Mouse (Mus musculus): ENCODE data around the gene Ercc8. TPM values are rescaled to one million over a fixed set of nuclear protein-coding genes. Genes with fewer than 3 reads are reported as not detected.

Gene Ercc8
- total and polyA plus RNA-seq, 3 experiments = 15.9 to 22.2 TPM; not detected in 1

- no peak for DNase-seq (ENCODE audit: low read depth, low spot score)
Measured at GRCm38 (mm10) chr13:108204857-108205256, 46.3 kb downstream of the Ercc8 start.

GRCm38 (mm10) chr13:108207447-108207846, 48.9 kb downstream of the Ercc8 start:
- no peaks in the 10 kb centered on the region for H3K9me3 ChIP-seq (replicated peaks; ENCODE audit: insufficient read depth, low read length)
- H3K27ac ChIP-seq (ENCODE audit: control insufficient read depth, low read depth, low read length) = no peak overlapping the region
- peaks cover 0 to 4% of the 10 kb centered on the region in 2 experiments; a peak in 2 of 4 replicates for H3K36me3 ChIP-seq (ENCODE audit: control insufficient read depth in 1 of 2, insufficient read depth in 2 of 2, low read length in 2 of 2)
- H3K4me3 ChIP-seq (ENCODE audit: control insufficient read depth in 1 of 2, insufficient read depth in 1 of 2, low read depth in 2 of 2, low read length in 2 of 2) = no peak overlapping the region
- no peaks in the 10 kb centered on the region for H3K79me2 ChIP-seq (ENCODE audit: control insufficient read depth, insufficient read depth, low read length, poor library complexity)
- peaks cover 4 to 8% of the 10 kb centered on the region in 2 experiments; a peak in 3 of 4 replicates for H3K4me1 ChIP-seq (ENCODE audit: control insufficient read depth in 1 of 2, insufficient read depth in 2 of 2, low read length in 2 of 2)
- no peak for DNase-seq (ENCODE audit: low read depth, low spot score)
- TF ChIP-seq TAL1 (IDR thresholded peaks at IDR 0.05; ENCODE audit: low read length) (no peak), MAFK (IDR thresholded peaks at IDR 0.05; ENCODE audit: borderline replicate concordance, low read depth, low read length) (no peak), SMC3 (IDR thresholded peaks at IDR 0.05; ENCODE audit: low read depth, low read length) (no peak), MAX (IDR thresholded peaks at IDR 0.05; ENCODE audit: low read length) (no peak), HCFC1 (IDR thresholded peaks at IDR 0.05; ENCODE audit: low read depth, low read length) (no peak), CHD2 (IDR thresholded peaks at IDR 0.05; ENCODE audit: low read length) (no peak), POLR2AphosphoS2 (IDR thresholded peaks at IDR 0.05; ENCODE audit: low read length) (no peak), POLR2A (IDR thresholded peaks at IDR 0.05; ENCODE audit: control insufficient read depth in 1 of 2, insufficient read depth in 1 of 2, low read depth in 1 of 2, low read length in 2 of 2, poor library complexity in 1 of 2) (no peak), NELFE (IDR thresholded peaks at IDR 0.05; ENCODE audit: low read depth, low read length) (no peak), MEF2A (IDR thresholded peaks at IDR 0.05; ENCODE audit: extremely low read depth, insufficient replicate concordance, low read depth, low read length, poor library complexity, severe bottlenecking) (no peak), EP300 (IDR thresholded peaks at IDR 0.05; ENCODE audit: low read depth in 1 of 2, low read length in 2 of 2) (no peak), USF1 (IDR thresholded peaks at IDR 0.05; ENCODE audit: low read depth, low read length) (no peak), TCF12 (IDR thresholded peaks at IDR 0.05; ENCODE audit: low read depth, low read length) (no peak)
- H3K9ac ChIP-seq (ENCODE audit: control insufficient read depth, low read depth, low read length, poor library complexity, severe bottlenecking) = no peak overlapping the region
- no peaks in the 10 kb centered on the region for H3K27me3 ChIP-seq (ENCODE audit: control insufficient read depth in 1 of 2, insufficient read depth in 2 of 2, low read length in 2 of 2)

More at GRCm38 (mm10) chr13:108204857-108205256, 46.3 kb downstream of the Ercc8 start:
- H3K9me3 ChIP-seq (replicated peaks; ENCODE audit: insufficient read depth, low read length) = no peaks in the 10 kb centered on the region
- no peak overlapping the region for H3K4me3 ChIP-seq (ENCODE audit: control insufficient read depth in 1 of 2, insufficient read depth in 1 of 2, low read depth in 2 of 2, low read length in 2 of 2)
- no peak overlapping the region for H3K9ac ChIP-seq (ENCODE audit: control insufficient read depth, low read depth, low read length, poor library complexity, severe bottlenecking)
- no peaks in the 10 kb centered on the region for H3K4me1 ChIP-seq (ENCODE audit: control insufficient read depth in 1 of 2, insufficient read depth in 2 of 2, low read length in 2 of 2)
- H3K27ac ChIP-seq (ENCODE audit: control insufficient read depth, low read depth, low read length) = no peak overlapping the region
- TF ChIP-seq JUND (IDR thresholded peaks at IDR 0.05; ENCODE audit: low read depth, low read length) (no peak), MYC (IDR thresholded peaks at IDR 0.05; ENCODE audit: low read depth, low read length) (no peak), USF1 (IDR thresholded peaks at IDR 0.05; ENCODE audit: low read depth, low read length) (no peak), GATA1 (IDR thresholded peaks at IDR 0.05; ENCODE audit: low read depth, low read length) (no peak), E2F4 (IDR thresholded peaks at IDR 0.05; ENCODE audit: borderline replicate concordance, low read depth, low read length) (no peak), CTCF (IDR thresholded peaks at IDR 0.05 in 2 of 3, conservative IDR thresholded peaks at IDR 0.05 in 1 of 3; ENCODE audit: control insufficient read depth in 1 of 3, insufficient read depth in 1 of 3, low read depth in 2 of 3, low read length in 3 of 3, poor library complexity in 1 of 3, severe bottlenecking in 1 of 3) (no peak), POLR2AphosphoS2 (IDR thresholded peaks at IDR 0.05; ENCODE audit: low read length) (no peak), MAFK (IDR thresholded peaks at IDR 0.05; ENCODE audit: borderline replicate concordance, low read depth, low read length) (no peak), ELF1 (IDR thresholded peaks at IDR 0.05; ENCODE audit: low read depth, low read length) (no peak), ETS1 (IDR thresholded peaks at IDR 0.05; ENCODE audit: low read depth, low read length) (no peak), MEF2A (IDR thresholded peaks at IDR 0.05; ENCODE audit: extremely low read depth, insufficient replicate concordance, low read depth, low read length, poor library complexity, severe bottlenecking) (no peak), ZMIZ1 (IDR thresholded peaks at IDR 0.05; ENCODE audit: low read depth, low read length) (no peak), TAL1 (IDR thresholded peaks at IDR 0.05; ENCODE audit: low read length) (no peak), BHLHE40 (IDR thresholded peaks at IDR 0.05; ENCODE audit: borderline replicate concordance, low read depth, low read length) (no peak), POLR2AphosphoS5 (IDR thresholded peaks at IDR 0.05; ENCODE audit: borderline replicate concordance, low read depth, low read length) (no peak), TCF12 (IDR thresholded peaks at IDR 0.05; ENCODE audit: low read depth, low read length) (no peak), MXI1 (IDR thresholded peaks at IDR 0.05; ENCODE audit: low read depth, low read length) (no peak)
- H3K36me3 ChIP-seq (ENCODE audit: control insufficient read depth in 1 of 2, insufficient read depth in 2 of 2, low read length in 2 of 2) = no peaks in the 10 kb centered on the region
- H3K79me2 ChIP-seq (ENCODE audit: control insufficient read depth, insufficient read depth, low read length, poor library complexity) = no peaks in the 10 kb centered on the region
- H3K27me3 ChIP-seq (ENCODE audit: control insufficient read depth in 1 of 2, insufficient read depth in 2 of 2, low read length in 2 of 2) = no peaks in the 10 kb centered on the region
